Mouse (Mus musculus) forebrain, embryonic 12.5 days (tissue): ENCODE data around the gene Cdh23. TPM values are rescaled to one million over a fixed set of nuclear protein-coding genes. Genes with fewer than 3 reads are reported as not detected.

Experiments
- ATAC-seq: fragments of 200-750 bp; cut with Nextera tagmentation; 2 replicates; pipeline ENCODE4 v1.8.0; 2017; ENCODE audit warnings: moderate TSS enrichment; ENCODE audit not compliant: low FRiP score
- H3K27ac ChIP-seq: fragments of 300-500 bp; sonication (generic); 2 replicates; pipeline ENCODE4 v1.5.1; 2016; ENCODE audit warnings: mild to moderate bottlenecking
- H3K27me3 ChIP-seq: fragments of 300-500 bp; sonication (generic); 2 replicates; pipeline ENCODE4 v1.6.1; 2016; ENCODE audit warnings: mild to moderate bottlenecking
- H3K36me3 ChIP-seq: fragments of 300-500 bp; sonication (generic); replicated peaks from 2 replicates; pipeline ENCODE4 v1.6.1; 2016; ENCODE audit warnings: mild to moderate bottlenecking
- H3K4me1 ChIP-seq: fragments of 300-500 bp; sonication (generic); 2 replicates; pipeline ENCODE4 v1.6.1; 2016
- H3K4me2 ChIP-seq: fragments of 300-500 bp; sonication (generic); 2 replicates; pipeline ENCODE4 v1.6.1; 2016; ENCODE audit warnings: mild to moderate bottlenecking, moderate library complexity
- H3K4me3 ChIP-seq: fragments of 300-500 bp; sonication (generic); replicated peaks from 2 replicates; pipeline ENCODE4 v1.5.1; 2016; ENCODE audit warnings: mild to moderate bottlenecking
- H3K9ac ChIP-seq: fragments of 300-500 bp; sonication (generic); 2 replicates; pipeline ENCODE4 v1.6.1; 2016; ENCODE audit warnings: mild to moderate bottlenecking
- H3K9me3 ChIP-seq: fragments of 300-500 bp; sonication (generic); 2 replicates; pipeline ENCODE4 v1.6.1; 2016
- WGBS: fragments of 180-500 bp; shearing (Covaris S2); methylation state at CpG from one replicate; pipeline ENCODE4 v1.1.7; 2016; 5-methylcytosine and 5-hydroxymethylcytosine counted together
- polyA plus RNA-seq: library from polyadenylated mRNA; unstranded; fragments of >200 nt; fragmentation: Nextera tagmentation; extraction: Ambion mirVana; gene quantifications from 2 replicates; pipeline ENCODE4 v1.2.1, GENCODE M21; 2016

The Cdh23 gene
- polyA plus RNA-seq, 1 experiment from 2014 or later, result 2.5 TPM

GRCm38 (mm10) chr10:60398051-60398814 is 298.1 kb downstream of the Cdh23 start:
- ATAC-seq, result no peak
- H3K4me3 ChIP-seq, result no peak overlapping the region
- no peak overlapping the region for H3K9ac ChIP-seq

GRCm38 (mm10) chr10:60395605-60396004 is 300.7 kb downstream of the Cdh23 start:
- Histone ChIP-seq H3K4me3 (no peak overlapping the region), H3K27me3 (no peaks in the 10 kb centered on the region; the same call in 1 of the 2 replicates), H3K27ac (no peak overlapping the region), H3K36me3 (no peaks in the 10 kb centered on the region), H3K4me2 (no peak overlapping the region), H3K4me1 (peaks cover 12% of the 10 kb centered on the region), H3K9me3 (no peaks in the 10 kb centered on the region), H3K9ac (no peak overlapping the region)
- no peak for ATAC-seq
- 77% methylated on average over 5 of the region's 5 CpGs for WGBS

More at GRCm38 (mm10) chr10:60398051-60398814, 298.1 kb downstream of the Cdh23 start:
- H3K27me3 ChIP-seq, result no peaks in the 10 kb centered on the region; the same call in 1 of the 2 replicates
- no peaks in the 10 kb centered on the region for H3K9me3 ChIP-seq
- H3K27ac ChIP-seq, result no peak overlapping the region
- no peak overlapping the region for H3K4me2 ChIP-seq
- H3K36me3 ChIP-seq, result no peaks in the 10 kb centered on the region
- H3K4me1 ChIP-seq, result peaks cover 9% of the 10 kb centered on the region
- WGBS, result 91% methylated on average over 10 of the region's 10 CpGs

GRCm38 (mm10) chr10:60394936-60395335 is 301.4 kb downstream of the Cdh23 start:
- no peak overlapping the region for H3K4me2 ChIP-seq
- H3K36me3 ChIP-seq, result no peaks in the 10 kb centered on the region
- no peak overlapping the region for H3K27ac ChIP-seq
- H3K4me1 ChIP-seq, result peaks cover 13% of the 10 kb centered on the region
- H3K9me3 ChIP-seq, result no peaks in the 10 kb centered on the region
- 82% methylated on average over 7 of the region's 7 CpGs for WGBS
- H3K27me3 ChIP-seq, result no peaks in the 10 kb centered on the region
- H3K9ac ChIP-seq, result no peak overlapping the region
- no peak for ATAC-seq
- no peak overlapping the region for H3K4me3 ChIP-seq

- Histone ChIP-seq H3K4me3 (no peak overlapping the region), H3K4me1 (peaks cover 8% of the 10 kb centered on the region), H3K27ac (no peak overlapping the region), H3K36me3 (no peaks in the 10 kb centered on the region), H3K27me3 (peaks cover 4% of the 10 kb centered on the region; the same call in 1 of the 2 replicates), H3K9me3 (no peaks in the 10 kb centered on the region), H3K4me2 (no peak overlapping the region), H3K9ac (no peak overlapping the region)
- WGBS, result 92% methylated on average over 9 of the region's 9 CpGs
- no peak for ATAC-seq
Measured at GRCm38 (mm10) chr10:60391661-60392060, 304.6 kb downstream of the Cdh23 start.

- Histone ChIP-seq H3K4me3 (no peak overlapping the region), H3K9ac (no peak overlapping the region), H3K27me3 (peaks cover 4% of the 10 kb centered on the region; the same call in 1 of the 2 replicates), H3K4me2 (no peak overlapping the region), H3K9me3 (no peaks in the 10 kb centered on the region), H3K27ac (no peak overlapping the region), H3K4me1 (peaks cover 8% of the 10 kb centered on the region), H3K36me3 (no peaks in the 10 kb centered on the region)
- no peak for ATAC-seq
- 64% methylated on average over 5 of the region's 5 CpGs for WGBS
Measured at GRCm38 (mm10) chr10:60390904-60391420, 305.3 kb downstream of the Cdh23 start.

GRCm38 (mm10) chr10:60390177-60390903 is 305.9 kb downstream of the Cdh23 start:
- WGBS, result 32% methylated on average over 6 of the region's 6 CpGs
- Histone ChIP-seq H3K9ac (no peak overlapping the region), H3K4me3 (no peak overlapping the region), H3K4me2 (no peak overlapping the region), H3K27me3 (peaks cover 4% of the 10 kb centered on the region; the same call in 1 of the 2 replicates), H3K36me3 (no peaks in the 10 kb centered on the region), H3K4me1 (peaks cover 8% of the 10 kb centered on the region), H3K27ac (no peak overlapping the region), H3K9me3 (no peaks in the 10 kb centered on the region)
- no peak for ATAC-seq

- Histone ChIP-seq H3K4me3 (no peak overlapping the region), H3K27ac (no peak overlapping the region), H3K9me3 (no peaks in the 10 kb centered on the region), H3K4me2 (no peak overlapping the region), H3K4me1 (peaks cover 8% of the 10 kb centered on the region), H3K27me3 (peaks cover 4% of the 10 kb centered on the region; the same call in 1 of the 2 replicates), H3K9ac (no peak overlapping the region), H3K36me3 (no peaks in the 10 kb centered on the region)
- WGBS, result 64% methylated on average over 9 of the region's 9 CpGs
- ATAC-seq, result no peak
Measured at GRCm38 (mm10) chr10:60389447-60389865, 306.8 kb downstream of the Cdh23 start.

GRCm38 (mm10) chr10:60388332-60388731 is 308.0 kb downstream of the Cdh23 start:
- no peak overlapping the region for H3K4me2 ChIP-seq
- no peaks in the 10 kb centered on the region for H3K9me3 ChIP-seq
- no peak overlapping the region for H3K9ac ChIP-seq
- H3K27ac ChIP-seq, result no peak overlapping the region
- no peaks in the 10 kb centered on the region for H3K36me3 ChIP-seq
- WGBS, result 86% methylated on average over 2 of the region's 2 CpGs
- no peak overlapping the region for H3K4me3 ChIP-seq
- no peak for ATAC-seq
- H3K4me1 ChIP-seq, result peaks cover 8% of the 10 kb centered on the region
- peaks cover 4% of the 10 kb centered on the region; the same call in 1 of the 2 replicates for H3K27me3 ChIP-seq

GRCm38 (mm10) chr10:60381142-60381925 is 315.0 kb downstream of the Cdh23 start:
- Histone ChIP-seq H3K4me3 (no peak overlapping the region), H3K27ac (no peak overlapping the region), H3K27me3 (no peaks in the 10 kb centered on the region), H3K4me1 (no peaks in the 10 kb centered on the region), H3K4me2 (no peak overlapping the region), H3K36me3 (no peaks in the 10 kb centered on the region), H3K9ac (no peak overlapping the region), H3K9me3 (no peaks in the 10 kb centered on the region)
- no peak for ATAC-seq
- WGBS, result 79% methylated on average over 10 of the region's 10 CpGs

GRCm38 (mm10) chr10:60380229-60380628 is 316.1 kb downstream of the Cdh23 start:
- Histone ChIP-seq H3K4me1 (no peaks in the 10 kb centered on the region), H3K4me3 (no peak overlapping the region), H3K9ac (no peak overlapping the region), H3K36me3 (no peaks in the 10 kb centered on the region), H3K9me3 (no peaks in the 10 kb centered on the region), H3K27ac (no peak overlapping the region), H3K4me2 (no peak overlapping the region), H3K27me3 (no peaks in the 10 kb centered on the region)
- ATAC-seq, result no peak
- 75% methylated on average over 3 of the region's 3 CpGs for WGBS

GRCm38 (mm10) chr10:60379419-60379957 is 316.8 kb downstream of the Cdh23 start:
- Histone ChIP-seq H3K4me3 (no peak overlapping the region), H3K9ac (no peak overlapping the region), H3K27ac (no peak overlapping the region), H3K9me3 (no peaks in the 10 kb centered on the region), H3K27me3 (no peaks in the 10 kb centered on the region), H3K4me2 (no peak overlapping the region), H3K36me3 (no peaks in the 10 kb centered on the region), H3K4me1 (no peaks in the 10 kb centered on the region)
- ATAC-seq, result no peak
- 83% methylated on average over 9 of the region's 9 CpGs for WGBS
